Mouse (Mus musculus): Measurements from ENCODE around the gene Trappc3. TPM values are rescaled to one million over a fixed set of nuclear protein-coding genes. Genes with fewer than 3 reads are reported as not detected.
A peak's percentile ranks its signal among the peaks of the same experiment; 100 is the strongest.

Gene Trappc3
- polyA plus RNA-seq, 1 experiment from 2014 or later = 175 TPM

DNA sequence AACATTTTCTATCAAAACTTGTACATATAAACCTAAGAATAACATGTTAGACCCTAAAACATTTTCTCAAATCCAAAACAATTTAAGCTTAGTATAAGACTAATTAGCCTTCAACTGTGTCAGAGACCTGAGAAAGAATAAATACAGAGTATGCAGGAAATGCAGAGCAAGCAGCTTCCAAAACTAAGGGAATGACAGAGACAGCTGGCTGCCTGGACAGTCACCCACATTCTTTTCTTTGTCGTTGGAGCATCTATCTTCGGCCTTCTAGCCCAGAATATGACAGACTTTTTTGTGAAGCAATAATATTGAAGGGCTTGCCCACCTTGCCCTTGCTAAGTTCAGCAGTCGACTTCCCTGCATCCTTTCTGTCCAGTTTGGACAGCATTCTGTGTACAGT is 7.2 kb downstream of the Trappc3 start:
- ATAC-seq (replicated peaks) = no peak
- peaks cover 13% of the 10 kb centered on the region for H3K4me1 ChIP-seq
- H3K36me3 ChIP-seq = peaks cover 17% of the 10 kb centered on the region
- no peak overlapping the region for H3K4me3 ChIP-seq
- no peaks in the 10 kb centered on the region for H3K9me3 ChIP-seq
- no peak overlapping the region for H3K27ac ChIP-seq (replicated peaks)
- no peak overlapping the region for H3K4me2 ChIP-seq (replicated peaks)
- H3K27me3 ChIP-seq = no peaks in the 10 kb centered on the region
- no peak overlapping the region for H3K9ac ChIP-seq (replicated peaks)
- WGBS = 85% methylated on average over 3 of the region's 3 CpGs

DNA sequence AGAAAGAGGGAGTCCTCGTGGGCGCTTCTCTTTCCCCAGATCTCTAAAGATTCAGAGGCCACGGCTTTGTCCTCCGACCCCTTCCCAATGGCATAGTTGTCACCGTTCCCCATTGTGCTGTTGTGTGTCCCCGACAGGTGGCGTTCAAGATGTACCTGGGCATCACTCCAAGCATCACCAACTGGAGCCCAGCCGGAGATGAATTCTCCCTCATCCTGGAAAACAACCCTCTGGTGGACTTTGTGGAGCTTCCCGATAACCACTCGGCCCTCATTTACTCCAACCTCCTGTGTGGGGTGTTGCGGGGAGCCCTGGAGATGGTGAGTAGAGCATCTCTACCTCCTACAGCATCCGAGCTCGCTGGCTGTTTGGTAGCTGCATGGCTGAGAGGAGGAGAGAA is 11.6 kb downstream of the Trappc3 start:
- 0 out of 2 replicates have a peak overlapping the region, but pooled peaks have one; percentile 8 for H3K27ac ChIP-seq (replicated peaks)
- H3K27me3 ChIP-seq = no peaks in the 10 kb centered on the region
- WGBS = 72% methylated on average over 13 of the region's 13 CpGs
- H3K4me3 ChIP-seq = no peak overlapping the region
- H3K36me3 ChIP-seq = peaks cover 24% of the 10 kb centered on the region
- H3K4me2 ChIP-seq (replicated peaks) = no peak overlapping the region
- no peak for ATAC-seq (replicated peaks)
- H3K9me3 ChIP-seq = no peaks in the 10 kb centered on the region
- H3K9ac ChIP-seq (replicated peaks) = no peak overlapping the region
- H3K4me1 ChIP-seq = peaks cover 6% of the 10 kb centered on the region; the same call in 1 of the 2 replicates

DNA sequence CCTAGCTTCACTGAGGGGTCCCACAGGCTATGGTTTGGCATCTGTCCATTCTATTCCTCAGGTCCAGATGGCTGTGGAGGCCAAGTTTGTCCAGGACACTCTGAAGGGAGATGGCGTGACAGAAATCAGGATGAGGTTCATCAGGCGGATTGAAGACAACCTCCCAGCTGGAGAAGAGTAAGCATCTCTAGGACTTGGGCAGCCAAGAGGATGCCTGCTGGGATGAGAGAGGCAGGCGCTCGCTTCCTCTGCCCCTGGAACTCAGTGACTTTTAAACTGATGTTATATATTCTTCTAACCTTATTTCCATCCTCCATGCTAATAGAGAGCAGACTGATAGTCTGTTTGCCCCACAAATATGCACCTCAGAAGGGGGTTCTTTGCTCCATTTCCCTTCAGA is 13.0 kb downstream of the Trappc3 start:
- Histone ChIP-seq H3K36me3 (peaks cover 24% of the 10 kb centered on the region), H3K4me2 (replicated peaks) (no peak overlapping the region), H3K4me3 (no peak overlapping the region), H3K27me3 (no peaks in the 10 kb centered on the region), H3K9me3 (no peaks in the 10 kb centered on the region), H3K9ac (replicated peaks) (no peak overlapping the region), H3K27ac (replicated peaks) (no peak overlapping the region), H3K4me1 (peaks cover 6% of the 10 kb centered on the region; the same call in 1 of the 2 replicates)
- 93% methylated on average over 4 of the region's 4 CpGs for WGBS
- no peak for ATAC-seq (replicated peaks)

DNA sequence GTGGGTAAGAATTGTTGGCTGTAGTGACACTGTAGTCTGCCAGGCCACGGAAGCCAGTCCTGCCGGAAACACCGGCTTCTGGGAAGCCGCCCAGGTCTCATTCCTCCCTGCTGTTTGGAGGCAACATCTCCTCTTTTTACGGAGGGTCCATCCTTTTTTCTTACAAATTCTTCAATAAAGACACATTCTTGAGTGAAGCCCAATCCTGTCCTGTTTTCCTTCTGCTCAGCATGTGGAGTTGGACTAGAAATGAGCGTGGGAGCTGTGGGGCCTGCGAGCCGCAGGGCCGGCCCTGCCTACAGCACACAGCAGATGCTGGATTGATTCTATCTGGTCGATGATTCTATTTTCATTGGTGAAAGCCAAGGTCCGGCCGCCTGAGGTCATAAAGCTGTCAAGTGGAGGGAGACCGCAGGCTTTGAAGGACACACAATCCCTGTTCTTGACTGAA is 13.6 kb downstream of the Trappc3 start:
- H3K36me3 ChIP-seq = peaks cover 24% of the 10 kb centered on the region
- H3K4me2 ChIP-seq (replicated peaks) = no peak overlapping the region
- H3K9ac ChIP-seq (replicated peaks) = no peak overlapping the region
- 89% methylated on average over 13 of the region's 13 CpGs for WGBS
- no peaks in the 10 kb centered on the region for H3K9me3 ChIP-seq
- H3K4me1 ChIP-seq = peaks cover 6% of the 10 kb centered on the region; the same call in 1 of the 2 replicates
- H3K27me3 ChIP-seq = no peaks in the 10 kb centered on the region
- no peak for ATAC-seq (replicated peaks)
- no peak overlapping the region for H3K27ac ChIP-seq (replicated peaks)
- no peak overlapping the region for H3K4me3 ChIP-seq

GRCm38 (mm10) chr4:126277906-126278564 is 15.9 kb downstream of the Trappc3 start:
- peaks cover 6% of the 10 kb centered on the region; the same call in 1 of the 2 replicates for H3K4me1 ChIP-seq
- H3K36me3 ChIP-seq = peaks cover 17% of the 10 kb centered on the region
- no peak overlapping the region for H3K4me3 ChIP-seq
- WGBS = 5% methylated on average over 13 of the region's 13 CpGs
- no peaks in the 10 kb centered on the region for H3K27me3 ChIP-seq
- H3K4me2 ChIP-seq (replicated peaks) = no peak overlapping the region
- H3K9me3 ChIP-seq = no peaks in the 10 kb centered on the region
- ATAC-seq (replicated peaks) = peak; percentile 23; the same call in 1 of the 2 replicates
- H3K9ac ChIP-seq (replicated peaks) = no peak overlapping the region
- no peak overlapping the region for H3K27ac ChIP-seq (replicated peaks)

DNA sequence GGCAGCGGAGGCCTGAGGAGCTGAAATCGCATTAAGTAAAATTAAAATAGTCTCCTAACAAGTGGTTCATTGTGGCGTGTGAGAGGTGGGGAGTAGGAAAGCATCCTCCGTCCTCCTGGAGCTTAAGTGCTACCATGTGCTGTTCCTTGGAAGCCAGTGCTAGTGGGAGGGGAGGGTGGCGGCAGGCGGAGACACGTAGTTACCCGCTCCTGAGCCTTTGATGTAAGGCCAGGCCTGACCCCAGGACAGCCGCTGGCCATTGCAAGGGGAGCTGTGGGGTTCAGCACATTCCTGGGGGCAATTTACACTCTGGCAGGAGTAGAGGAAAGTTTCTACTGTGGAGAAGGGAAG is 16.4 kb downstream of the Trappc3 start:
- no peaks in the 10 kb centered on the region for H3K9me3 ChIP-seq
- no peak overlapping the region for H3K27ac ChIP-seq (replicated peaks)
- H3K36me3 ChIP-seq = peaks cover 13% of the 10 kb centered on the region
- H3K9ac ChIP-seq (replicated peaks) = no peak overlapping the region
- no peak overlapping the region for H3K4me2 ChIP-seq (replicated peaks)
- peaks cover 6% of the 10 kb centered on the region; the same call in 1 of the 2 replicates for H3K4me1 ChIP-seq
- H3K27me3 ChIP-seq = 0 out of 2 replicates have a peak, but pooled peaks cover under 1% of the 10 kb centered on the region
- H3K4me3 ChIP-seq = no peak overlapping the region
- ATAC-seq (replicated peaks) = no peak
- WGBS = 28% methylated on average over 9 of the region's 9 CpGs

GRCm38 (mm10) chr4:126278961-126279360 is 16.8 kb downstream of the Trappc3 start:
- Histone ChIP-seq H3K4me3 (no peak overlapping the region), H3K36me3 (peaks cover 10% of the 10 kb centered on the region), H3K4me2 (replicated peaks) (no peak overlapping the region), H3K4me1 (peaks cover 6% of the 10 kb centered on the region; the same call in 1 of the 2 replicates), H3K27me3 (peaks cover 3% of the 10 kb centered on the region; the same call in 1 of the 2 replicates), H3K27ac (replicated peaks) (no peak overlapping the region), H3K9ac (replicated peaks) (no peak overlapping the region), H3K9me3 (no peaks in the 10 kb centered on the region)
- WGBS = 64% methylated on average over 9 of the region's 9 CpGs
- no peak for ATAC-seq (replicated peaks)

DNA sequence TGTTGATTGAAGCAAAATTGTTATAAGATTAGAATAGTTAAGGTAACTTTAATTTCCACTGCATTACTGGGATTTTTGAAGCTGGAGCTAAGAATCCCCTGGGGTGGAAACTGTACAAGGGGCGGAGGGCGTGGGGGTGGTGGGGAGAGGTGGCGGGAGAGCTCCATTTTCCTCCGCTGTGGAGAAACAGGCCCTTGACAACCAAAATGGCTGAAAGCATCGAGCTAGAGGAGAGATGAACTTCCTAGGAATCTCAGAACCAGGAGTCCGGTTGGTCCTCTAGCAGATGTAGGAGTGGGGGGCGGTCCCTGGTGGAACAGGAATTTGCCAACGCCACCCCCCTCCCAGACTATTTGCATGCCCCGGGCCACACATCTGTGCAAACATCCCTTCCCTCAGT is 19.6 kb downstream of the Trappc3 start:
- H3K27me3 ChIP-seq = peaks cover 14% of the 10 kb centered on the region
- H3K36me3 ChIP-seq = no peaks in the 10 kb centered on the region
- WGBS = 79% methylated on average over 9 of the region's 9 CpGs
- H3K4me2 ChIP-seq (replicated peaks) = no peak overlapping the region
- H3K9ac ChIP-seq (replicated peaks) = no peak overlapping the region
- H3K27ac ChIP-seq (replicated peaks) = no peak overlapping the region
- H3K4me1 ChIP-seq = peaks cover 10% of the 10 kb centered on the region
- ATAC-seq (replicated peaks) = no peak
- H3K9me3 ChIP-seq = no peaks in the 10 kb centered on the region
- no peak overlapping the region for H3K4me3 ChIP-seq

- H3K9me3 ChIP-seq = no peaks in the 10 kb centered on the region
- H3K27ac ChIP-seq (replicated peaks) = no peak overlapping the region
- no peak overlapping the region for H3K4me2 ChIP-seq (replicated peaks)
- no peak for ATAC-seq (replicated peaks)
- no peaks in the 10 kb centered on the region for H3K36me3 ChIP-seq
- H3K4me3 ChIP-seq = no peak overlapping the region
- H3K27me3 ChIP-seq = peaks cover 33% of the 10 kb centered on the region
- 86% methylated on average over 8 of the region's 8 CpGs for whole genome bisulfite sequencing
- peaks cover 6% of the 10 kb centered on the region for H3K4me1 ChIP-seq
- no peak overlapping the region for H3K9ac ChIP-seq (replicated peaks)
Measured at GRCm38 (mm10) chr4:126283582-126283981, 21.5 kb downstream of the Trappc3 start.

DNA sequence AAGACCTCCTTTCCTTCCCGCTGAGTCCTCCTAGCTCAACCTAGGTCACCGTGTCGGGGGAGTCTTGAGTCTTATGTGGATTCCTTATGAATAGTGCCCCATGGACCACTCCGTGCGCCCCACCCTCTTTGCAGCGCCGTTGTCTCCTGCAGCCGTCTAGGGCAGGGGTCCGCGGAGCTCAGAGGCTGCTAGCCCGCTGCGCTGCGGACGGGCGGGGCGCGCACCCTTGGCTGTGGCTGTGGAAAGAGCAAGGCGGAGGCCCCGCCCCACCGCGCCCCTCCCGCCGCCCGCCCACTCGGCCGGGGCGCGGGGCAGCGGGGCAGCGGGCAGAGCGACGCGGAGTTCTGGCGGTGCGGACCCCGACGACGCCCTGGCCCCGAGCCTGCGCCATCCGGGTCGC is 24.4 kb downstream of the Trappc3 start, which contains the start of gene Col8a2:
Gene Col8a2, plus strand, starts transcription at position 302 of the 400 bp plus-strand sequence.
- Histone ChIP-seq H3K9ac (replicated peaks) (0 out of 2 replicates have a peak within 1 kb of the TSS, but pooled peaks have one; percentile 1), H3K4me1 (peaks cover 6% of the 10 kb centered on the region), H3K9me3 (no peaks in the 10 kb centered on the region), H3K36me3 (no peaks in the 10 kb centered on the region), H3K4me3 (peak within 1 kb of the TSS; percentile 28), H3K27me3 (peaks cover 41% of the 10 kb centered on the region), H3K27ac (replicated peaks) (no peak within 1 kb of the TSS), H3K4me2 (replicated peaks) (peak within 1 kb of the TSS; percentile 40)
- ATAC-seq (replicated peaks) = no peak
- 2% methylated on average over 40 of the region's 42 CpGs for WGBS

DNA sequence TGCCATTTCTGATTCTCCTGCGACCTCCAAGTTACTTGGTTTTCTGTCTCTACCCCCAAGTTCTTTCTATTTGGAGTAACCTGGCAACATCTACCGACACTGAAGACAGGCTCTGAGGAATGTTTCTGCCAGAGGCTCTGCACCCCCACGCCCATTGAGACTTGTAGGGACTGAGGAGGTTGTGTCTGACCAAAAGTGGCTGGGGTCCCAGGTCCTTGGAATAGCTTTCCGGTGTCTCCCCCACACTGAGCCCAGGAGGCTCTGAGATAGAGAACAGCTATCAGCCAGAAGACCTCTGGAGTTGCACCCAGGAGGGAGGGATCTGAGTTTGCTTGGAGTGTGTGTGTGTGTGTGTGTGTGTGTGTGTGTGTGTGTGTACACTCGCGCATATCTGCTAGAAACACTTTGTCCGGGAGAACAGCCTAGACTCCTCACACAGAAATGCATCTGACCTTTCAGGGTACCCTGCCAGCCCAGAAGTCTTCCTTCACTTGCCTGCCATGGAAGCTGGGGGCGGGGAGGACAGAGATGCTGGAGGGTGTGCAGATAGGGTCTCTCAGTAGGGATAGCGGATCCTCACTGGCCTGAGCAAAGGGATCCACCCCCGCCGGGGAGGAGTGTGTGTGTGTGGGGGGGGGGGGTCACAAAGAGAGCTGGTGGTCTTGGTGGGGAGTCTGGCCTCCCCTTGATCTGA is 25.3 kb downstream of the Trappc3 start:
- Histone ChIP-seq H3K27me3 (peaks cover 41% of the 10 kb centered on the region), H3K36me3 (no peaks in the 10 kb centered on the region), H3K4me2 (replicated peaks) (no peak overlapping the region), H3K9ac (replicated peaks) (no peak overlapping the region), H3K9me3 (no peaks in the 10 kb centered on the region), H3K27ac (replicated peaks) (no peak overlapping the region), H3K4me1 (peaks cover 6% of the 10 kb centered on the region), H3K4me3 (no peak overlapping the region)
- 36% methylated on average over 11 of the region's 11 CpGs for whole genome bisulfite sequencing
- ATAC-seq (replicated peaks) = no peak

DNA sequence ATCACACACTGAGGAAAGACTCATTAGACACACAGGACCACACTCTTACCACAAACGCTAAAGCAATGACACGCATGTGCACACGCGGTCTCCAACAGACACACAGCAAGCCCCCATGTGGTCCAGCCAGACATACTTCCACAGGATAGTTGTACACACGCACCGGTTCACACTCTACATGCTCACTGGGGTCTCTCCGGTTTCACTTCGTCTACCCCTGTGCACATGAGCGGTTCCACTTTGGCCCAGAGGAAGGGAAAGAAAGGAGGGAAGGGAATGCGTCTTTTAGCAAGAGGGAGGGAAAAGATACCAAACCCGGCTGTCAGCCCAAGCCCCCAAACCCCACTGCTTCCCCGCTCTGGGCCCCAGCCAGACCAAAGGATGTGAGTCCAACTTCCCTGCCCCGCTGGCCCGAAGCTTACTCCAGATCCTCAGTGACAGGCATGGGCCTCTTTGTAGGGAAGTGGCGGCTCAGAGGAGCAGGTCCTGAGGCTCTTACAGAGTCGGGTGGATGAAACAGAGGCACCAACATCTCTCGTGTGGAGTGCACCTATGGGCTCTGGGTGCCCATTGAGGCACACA is 26.1 kb downstream of the Trappc3 start:
- no peak overlapping the region for H3K4me3 ChIP-seq
- ATAC-seq (replicated peaks) = no peak
- no peak overlapping the region for H3K4me2 ChIP-seq (replicated peaks)
- H3K36me3 ChIP-seq = no peaks in the 10 kb centered on the region
- H3K27ac ChIP-seq (replicated peaks) = no peak overlapping the region
- peaks cover 41% of the 10 kb centered on the region for H3K27me3 ChIP-seq
- WGBS = 42% methylated on average over 17 of the region's 17 CpGs
- H3K4me1 ChIP-seq = peaks cover 6% of the 10 kb centered on the region
- H3K9ac ChIP-seq (replicated peaks) = no peak overlapping the region
- H3K9me3 ChIP-seq = no peaks in the 10 kb centered on the region

All from forebrain, embryonic 15.5 days (tissue).